Mouse (Mus musculus): ENCODE measurements around the gene Ubn2. TPM values are rescaled to one million over a fixed set of nuclear protein-coding genes. Genes with fewer than 3 reads are reported as not detected.
"Not testable (repeated sequence)": the region's sequence is repeated elsewhere in the genome, so short reads cannot be mapped to it uniquely, and the experiment has no call there.

Ubn2 gene
- total and polyA plus RNA-seq, 2 experiments from 2014 or later: 13.5 to 24.0 TPM

DNA sequence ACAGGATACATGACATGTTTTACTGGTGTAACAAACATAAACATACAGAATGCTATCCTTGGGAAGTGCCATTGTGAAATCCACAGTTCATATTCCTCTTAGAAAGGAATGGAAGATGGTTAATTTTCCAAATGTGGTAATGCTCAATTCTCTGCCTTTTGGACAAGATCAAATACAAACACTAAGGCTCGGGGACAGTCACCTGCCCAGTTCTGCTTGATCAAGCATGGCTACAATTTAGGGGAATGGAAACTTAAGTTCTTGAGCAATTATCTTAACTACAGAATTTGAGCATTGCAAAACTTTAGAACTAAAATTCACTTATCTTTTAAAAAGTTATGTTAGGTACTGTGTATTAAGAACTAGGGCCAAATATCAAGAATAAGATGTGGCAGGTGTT is 102.0 kb downstream of the Ubn2 start:
- WGBS: 70% methylated on average over 1 of the region's 1 CpGs

DNA sequence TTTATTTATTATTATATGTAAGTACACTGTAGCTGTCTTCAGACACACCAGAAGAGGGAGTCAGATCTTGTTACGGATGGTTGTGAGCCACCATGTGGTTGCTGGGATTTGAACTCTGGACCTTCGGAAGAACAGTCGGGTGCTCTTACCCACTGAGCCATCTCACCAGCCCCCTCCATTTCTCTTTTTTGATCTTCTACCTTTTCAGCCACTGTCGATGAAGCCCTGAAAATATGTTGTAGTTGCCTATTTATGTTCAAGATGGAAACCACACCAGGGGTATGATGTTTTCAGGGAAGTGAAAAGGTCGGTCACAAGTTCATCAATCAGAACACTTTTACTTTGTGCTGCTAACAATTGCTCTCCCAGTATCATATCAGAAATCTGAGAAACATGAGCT is 110.4 kb downstream of the Ubn2 start:
- WGBS: 93% methylated on average over 4 of the region's 5 CpGs
- not testable (repeated sequence) for DNase-seq (ENCODE audit: low spot score)

More for the DNA sequence above, 102.0 kb downstream of the Ubn2 start:
- Histone ChIP-seq H3K27ac (ENCODE audit: low read depth, low read length) (peak overlapping the region; percentile 95), H3K9me3 (ENCODE audit: low read length) (no peaks in the 10 kb centered on the region), H3K4me3 (ENCODE audit: low read depth, low read length) (peak overlapping the region; percentile 66), H3K4me1 (ENCODE audit: insufficient read depth, low read length) (no peaks in the 10 kb centered on the region), H3K4me2 (ENCODE audit: low read depth, low read length, poor library complexity, severe bottlenecking) (peak overlapping the region; percentile 57), H3K27me3 (ENCODE audit: insufficient read depth, low read length) (no peaks in the 10 kb centered on the region), H3K9ac (replicated peaks; ENCODE audit: low read length, poor library complexity, severe bottlenecking) (peak overlapping the region; percentile 79), H3K36me3 (ENCODE audit: insufficient read depth, low read length) (0 out of 2 replicates have a peak, but pooled peaks cover 6% of the 10 kb centered on the region)
- DNase-seq (ENCODE audit: low spot score): no peak
- ATAC-seq (ENCODE audit: low FRiP score): no peak
- TF ChIP-seq CTCF (IDR thresholded peaks at IDR 0.05): no peak

DNA sequence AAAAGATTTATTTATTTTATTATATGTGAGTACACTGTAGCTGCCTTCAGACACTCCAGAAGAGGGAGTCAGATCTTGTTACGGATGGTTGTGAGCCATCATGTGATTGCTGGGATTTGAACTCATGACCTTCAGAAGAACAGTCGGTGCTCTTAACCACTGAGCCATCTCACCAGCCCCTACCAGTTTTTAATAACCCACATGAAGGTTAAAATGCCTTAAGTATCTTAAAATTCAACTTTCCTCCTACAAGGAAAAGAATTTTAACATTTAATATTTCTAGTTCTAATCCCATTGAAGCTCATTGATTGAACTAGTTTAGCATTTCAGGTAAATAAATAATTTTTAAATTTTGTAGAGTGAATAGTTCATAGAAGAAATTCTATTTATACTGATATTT is 113.3 kb downstream of the Ubn2 start:
- not testable (repeated sequence) for H3K4me3 ChIP-seq (ENCODE audit: low read depth, low read length); H3K4me1 ChIP-seq (ENCODE audit: insufficient read depth, low read length); H3K9me3 ChIP-seq (ENCODE audit: low read length); H3K27ac ChIP-seq (ENCODE audit: low read depth, low read length); H3K27me3 ChIP-seq (ENCODE audit: insufficient read depth, low read length); ATAC-seq (ENCODE audit: low FRiP score); H3K4me2 ChIP-seq (ENCODE audit: low read depth, low read length, poor library complexity, severe bottlenecking); DNase-seq (ENCODE audit: low spot score); H3K36me3 ChIP-seq (ENCODE audit: insufficient read depth, low read length); H3K9ac ChIP-seq (replicated peaks; ENCODE audit: low read length, poor library complexity, severe bottlenecking)
- 84% methylated on average over 2 of the region's 2 CpGs for WGBS

More for the DNA sequence above, 110.4 kb downstream of the Ubn2 start:
- not testable (repeated sequence) for H3K4me3 ChIP-seq (ENCODE audit: low read depth, low read length); H3K4me1 ChIP-seq (ENCODE audit: insufficient read depth, low read length); H3K4me2 ChIP-seq (ENCODE audit: low read depth, low read length, poor library complexity, severe bottlenecking); H3K27ac ChIP-seq (ENCODE audit: low read depth, low read length); H3K9me3 ChIP-seq (ENCODE audit: low read length); H3K27me3 ChIP-seq (ENCODE audit: insufficient read depth, low read length); H3K36me3 ChIP-seq (ENCODE audit: insufficient read depth, low read length); ATAC-seq (ENCODE audit: low FRiP score); H3K9ac ChIP-seq (replicated peaks; ENCODE audit: low read length, poor library complexity, severe bottlenecking)

DNA sequence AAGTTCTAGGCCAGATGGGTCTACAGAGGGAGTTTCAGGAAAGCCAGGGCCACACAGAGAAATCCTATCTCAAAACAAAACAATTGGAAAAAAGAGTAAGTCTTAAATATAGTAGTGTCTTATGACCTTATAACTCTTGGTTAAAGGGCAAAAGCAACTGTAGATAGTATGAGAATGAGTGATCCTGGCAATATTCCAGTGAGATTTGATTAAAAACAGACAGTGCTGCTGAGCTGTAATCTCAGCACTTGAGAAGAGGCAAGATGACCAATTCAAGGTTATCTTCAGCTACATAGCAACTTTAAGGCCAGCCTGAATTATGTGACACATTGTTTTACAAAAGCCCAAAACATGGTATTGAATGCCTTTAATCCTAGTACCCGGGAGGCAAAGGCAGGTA is 114.0 kb downstream of the Ubn2 start:
- 80% methylated on average over 1 of the region's 1 CpGs for WGBS
- H3K4me3 ChIP-seq (ENCODE audit: low read depth, low read length): no peak overlapping the region
- no peak overlapping the region for H3K4me2 ChIP-seq (ENCODE audit: low read depth, low read length, poor library complexity, severe bottlenecking)
- no peaks in the 10 kb centered on the region for H3K9me3 ChIP-seq (ENCODE audit: low read length)
- no peaks in the 10 kb centered on the region for H3K4me1 ChIP-seq (ENCODE audit: insufficient read depth, low read length)
- DNase-seq (ENCODE audit: low spot score) (no peak), ATAC-seq (ENCODE audit: low FRiP score) (no peak)
- TF ChIP-seq CTCF (IDR thresholded peaks at IDR 0.05): no peak
- no peaks in the 10 kb centered on the region for H3K36me3 ChIP-seq (ENCODE audit: insufficient read depth, low read length)
- H3K9ac ChIP-seq (replicated peaks; ENCODE audit: low read length, poor library complexity, severe bottlenecking): no peak overlapping the region
- no peak overlapping the region for H3K27ac ChIP-seq (ENCODE audit: low read depth, low read length)
- no peaks in the 10 kb centered on the region for H3K27me3 ChIP-seq (ENCODE audit: insufficient read depth, low read length)

DNA sequence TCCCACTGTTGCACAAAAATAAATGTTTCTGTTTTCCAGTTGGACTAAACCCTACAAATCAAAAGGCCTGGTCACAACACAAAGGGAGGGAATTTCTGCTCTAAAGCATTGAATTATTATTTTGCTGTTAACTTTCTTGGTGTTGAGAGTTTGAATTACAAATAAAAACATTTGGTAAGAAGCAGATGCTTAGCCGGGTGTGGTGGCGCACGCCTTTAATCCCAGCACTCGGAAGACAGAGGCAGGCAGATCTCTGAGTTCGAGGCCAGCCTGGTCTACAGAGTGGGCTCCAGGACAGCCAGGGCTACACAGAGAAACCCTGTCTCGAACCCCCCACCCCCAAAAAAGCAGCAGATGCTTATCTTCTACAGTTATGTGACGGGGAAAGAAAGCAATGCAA is 114.8 kb downstream of the Ubn2 start:
- H3K9me3 ChIP-seq (ENCODE audit: low read length); DNase-seq (ENCODE audit: low spot score); H3K4me1 ChIP-seq (ENCODE audit: insufficient read depth, low read length); H3K4me3 ChIP-seq (ENCODE audit: low read depth, low read length); H3K36me3 ChIP-seq (ENCODE audit: insufficient read depth, low read length); H3K4me2 ChIP-seq (ENCODE audit: low read depth, low read length, poor library complexity, severe bottlenecking); ATAC-seq (ENCODE audit: low FRiP score); H3K27me3 ChIP-seq (ENCODE audit: insufficient read depth, low read length); H3K27ac ChIP-seq (ENCODE audit: low read depth, low read length); H3K9ac ChIP-seq (replicated peaks; ENCODE audit: low read length, poor library complexity, severe bottlenecking): not testable (repeated sequence)
- 89% methylated on average over 7 of the region's 7 CpGs for WGBS

DNA sequence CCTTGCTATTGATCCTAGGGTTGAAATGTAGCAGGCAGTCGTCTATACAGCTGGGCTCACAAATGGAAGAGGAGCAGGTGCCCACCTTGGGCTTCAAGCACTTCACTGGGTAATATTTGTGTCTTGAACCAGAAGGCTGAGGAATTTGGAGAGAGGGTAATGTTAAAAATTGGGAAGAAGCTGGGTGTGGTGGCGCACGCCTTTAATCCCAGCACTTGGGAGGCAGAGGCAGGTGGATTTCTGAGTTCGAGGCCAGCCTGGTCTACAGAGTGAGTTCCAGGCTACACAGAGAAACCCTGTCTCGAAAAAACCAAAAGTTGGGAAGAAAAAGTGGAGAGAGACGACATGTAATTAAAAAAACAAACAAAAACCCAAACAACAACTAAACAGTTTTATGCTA is 116.1 kb downstream of the Ubn2 start:
- H3K27me3 ChIP-seq (ENCODE audit: insufficient read depth, low read length); H3K27ac ChIP-seq (ENCODE audit: low read depth, low read length); H3K9me3 ChIP-seq (ENCODE audit: low read length); H3K9ac ChIP-seq (replicated peaks; ENCODE audit: low read length, poor library complexity, severe bottlenecking); H3K36me3 ChIP-seq (ENCODE audit: insufficient read depth, low read length); ATAC-seq (ENCODE audit: low FRiP score); H3K4me1 ChIP-seq (ENCODE audit: insufficient read depth, low read length); DNase-seq (ENCODE audit: low spot score): not testable (repeated sequence)
- WGBS: 78% methylated on average over 6 of the region's 6 CpGs
- Histone ChIP-seq H3K4me3 (ENCODE audit: low read depth, low read length) (peak overlapping the region; percentile 68; the same call in 1 of the 2 replicates), H3K4me2 (ENCODE audit: low read depth, low read length, poor library complexity, severe bottlenecking) (peak overlapping the region; percentile 63)
